Mouse (Mus musculus): Measurements from ENCODE around the gene Snx10.

DNA sequence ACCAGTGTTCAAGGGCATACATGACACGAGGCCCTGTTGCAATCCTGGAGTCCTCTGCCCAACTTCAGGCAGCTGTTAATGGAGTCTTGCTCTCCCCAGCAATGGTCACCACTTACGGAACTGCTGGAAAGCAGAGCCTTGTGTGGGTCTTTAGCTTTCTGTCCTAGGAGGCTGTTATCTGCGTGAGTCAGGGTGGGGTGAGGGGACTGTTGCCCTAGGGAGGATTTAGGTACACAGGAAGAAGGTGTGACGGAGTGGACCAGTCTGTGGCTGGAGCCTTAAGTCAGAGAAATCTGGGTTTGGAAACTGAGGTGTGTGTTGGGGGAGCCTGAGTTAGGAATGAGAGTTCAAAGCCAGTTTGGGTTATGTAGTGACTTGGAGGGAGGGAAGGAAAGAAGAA lies 49.4 kb downstream of the Snx10 start:
- TF ChIP-seq CTCF (IDR thresholded peaks at IDR 0.05; ENCODE audit: control insufficient read depth, insufficient read depth, insufficient read length) (no peak), USF1 (IDR thresholded peaks at IDR 0.05; ENCODE audit: low read depth) (no peak), MYOD1 (IDR thresholded peaks at IDR 0.05; ENCODE audit: control insufficient read depth, insufficient read length, low read depth) (no peak), CEBPB (IDR thresholded peaks at IDR 0.05; ENCODE audit: low read depth) (no peak)
